Mouse (Mus musculus) testis, adult 2 months (tissue): ENCODE data around the gene Mfrp.

Source experiments
- CTCF ChIP-seq: fragments of 200-500 bp; IDR thresholded peaks from 2 replicates; pipeline ENCODE4 v1.5.1; 2012; ENCODE audit warnings: low read depth, mild to moderate bottlenecking, inconsistent platforms, low read length, moderate library complexity; ENCODE audit not compliant: control insufficient read depth, insufficient read depth, insufficient replicate concordance
- POLR2A ChIP-seq: fragments of 200-500 bp; IDR thresholded peaks from 2 replicates; pipeline ENCODE4 v1.6.1; 2012; ENCODE audit warnings: low read depth, mild to moderate bottlenecking, inconsistent platforms, low read length, moderate library complexity; ENCODE audit not compliant: control insufficient read depth

DNA sequence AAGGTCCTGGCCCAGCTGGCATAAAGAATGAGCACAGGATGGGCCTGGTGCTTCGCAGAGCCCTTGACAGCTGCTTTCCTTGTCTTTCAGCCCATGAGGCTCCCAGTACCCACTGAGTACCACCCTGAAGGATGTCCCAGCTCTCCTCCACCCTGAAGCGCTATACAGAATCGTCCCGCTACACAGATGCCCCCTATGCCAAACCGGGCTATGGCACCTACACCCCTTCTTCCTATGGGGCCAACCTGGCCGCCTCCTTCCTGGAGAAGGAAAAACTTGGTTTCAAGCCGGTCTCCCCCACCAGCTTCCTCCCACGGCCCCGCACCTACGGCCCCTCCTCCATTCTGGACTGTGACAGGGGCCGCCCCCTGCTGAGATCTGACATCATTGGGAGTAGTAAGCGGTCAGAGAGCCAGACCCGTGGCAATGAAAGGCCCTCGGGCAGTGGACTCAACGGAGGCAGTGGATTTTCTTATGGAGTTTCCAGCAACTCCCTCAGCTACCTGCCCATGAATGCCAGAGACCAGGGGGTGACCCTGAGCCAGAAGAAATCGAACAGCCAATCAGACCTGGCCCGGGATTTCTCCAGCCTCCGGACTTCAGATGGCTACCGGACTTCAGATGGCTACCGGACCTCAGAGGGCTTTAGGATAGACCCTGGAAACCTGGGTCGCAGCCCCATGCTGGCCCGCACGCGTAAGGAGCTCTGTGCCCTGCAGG is 26.1 kb upstream of the Mfrp start:
- TF ChIP-seq CTCF = no peak
- TF ChIP-seq POLR2A = peak; percentile 18
